In the genomic region with DNA sequence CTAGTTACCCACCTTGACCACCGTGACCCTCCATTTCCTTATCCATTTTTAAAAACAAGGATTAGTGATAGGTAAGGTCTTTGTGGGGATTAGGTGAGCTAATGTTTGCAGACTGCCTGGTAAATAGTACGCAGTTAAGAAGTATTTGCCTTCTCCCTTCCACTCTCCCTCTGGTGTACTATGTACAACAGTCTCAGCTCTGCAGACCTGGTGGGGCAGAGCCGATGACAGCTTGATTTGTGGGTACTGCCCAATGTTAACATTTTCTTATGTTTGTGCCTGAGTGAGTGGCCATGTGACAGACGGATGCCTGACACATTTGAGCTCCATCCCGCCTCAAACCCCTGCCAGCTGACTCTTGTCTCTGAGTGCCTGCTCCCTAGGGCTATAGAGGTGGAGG, we compare ENCODE assay signal across 26 mouse cellular contexts.
"Had no signal": no experiment of that assay in that cellular context is flagged by ENCODE, and none has a peak within 500 bp of the region (broad histone marks: within the 10 kb centered on the region; RNA-seq: fewer than 3 reads in every experiment).

No protein-coding gene starts in this region.

- H3K27me3 ChIP-seq: hindbrain, embryonic 12.5 days had no signal

- H3K4me3 ChIP-seq: gastrocnemius, adult 2 months; heart, embryonic 13.5 days; heart, embryonic 15.5 days; hindbrain, embryonic 10.5 days; hindbrain, embryonic 12.5 days; kidney, embryonic 15.5 days; limb, embryonic 13.5 days had no signal

- H3K9ac ChIP-seq: heart, embryonic 13.5 days; heart, embryonic 15.5 days; hindbrain, embryonic 12.5 days; hindbrain, embryonic 14.5 days; kidney, embryonic 15.5 days; limb, embryonic 13.5 days had no signal

- H3K9me3 ChIP-seq: heart, embryonic 15.5 days; hindbrain, embryonic 10.5 days; hindbrain, embryonic 12.5 days; kidney, embryonic 15.5 days had no signal

- DNase-seq: gastrocnemius, adult 2 months; gastrocnemius, postnatal 10 days; gastrocnemius, postnatal 25 days; heart, adult 18-20 months; heart, postnatal 14 days; heart, postnatal 4 days; kidney, adult 11 months; kidney, adult 2 months; kidney, adult 9 months; kidney, postnatal 14 days; kidney, postnatal 36 days; layer of hippocampus, adult 9-11 months; layer of hippocampus, postnatal 36 days; left cerebral cortex, postnatal 4 days had no signal

- H3K4me2 ChIP-seq: heart, embryonic 11.5 days; heart, embryonic 13.5 days; heart, embryonic 15.5 days; hindbrain, embryonic 12.5 days; hindbrain, embryonic 14.5 days; kidney, embryonic 15.5 days; limb, embryonic 13.5 days had no signal

- ATAC-seq: forebrain, embryonic 16.5 days; hindbrain, embryonic 16.5 days; intestine, embryonic 16.5 days had no signal

- H3K4me1 ChIP-seq: heart, embryonic 15.5 days; kidney, embryonic 15.5 days; limb, embryonic 13.5 days had no signal

- H3K36me3 ChIP-seq: heart, embryonic 13.5 days; heart, embryonic 15.5 days; hindbrain, embryonic 10.5 days; hindbrain, embryonic 12.5 days; kidney, embryonic 15.5 days; limb, embryonic 13.5 days had no signal

- H3K27ac ChIP-seq: gastrocnemius, adult 2 months; heart, embryonic 13.5 days; heart, embryonic 15.5 days; hindbrain, embryonic 10.5 days; hindbrain, embryonic 12.5 days; hindbrain, embryonic 14.5 days; kidney, embryonic 15.5 days; kidney, postnatal 0 days; limb, embryonic 13.5 days had no signal
